Mouse (Mus musculus) heart, embryonic 14.5 days (tissue): Measurements from ENCODE around the gene Prr5l. TPM values are rescaled to one million over a fixed set of nuclear protein-coding genes. Genes with fewer than 3 reads are reported as not detected.

ENCODE experiments used
- ATAC-seq: fragments of 200-750 bp; cut with Nextera tagmentation; 2 replicates; pipeline ENCODE4 v1.8.0; 2017; ENCODE audit warnings: low read depth, moderate TSS enrichment; ENCODE audit not compliant: insufficient number of reproducible peaks, insufficient read depth, low FRiP score
- H3K27ac ChIP-seq, 2 experiments: fragments of 200-500 bp in 1 of 2; fragments of 300-500 bp in 1 of 2; sonication (generic) in 1 of 2; replicated peaks in 1 of 2; 2 replicates each; pipeline ENCODE4 v1.5.1; 2012 to 2014; ENCODE audit warnings: low read depth in 2 of 2, low read length in 2 of 2, control low read depth in 1 of 2, mild to moderate bottlenecking in 1 of 2, mixed read lengths in 1 of 2; ENCODE audit not compliant: control insufficient read depth in 1 of 2, insufficient read depth in 1 of 2
- H3K27me3 ChIP-seq: fragments of 300-500 bp; sonication (generic); 2 replicates; pipeline ENCODE4 v1.6.1; 2014; ENCODE audit warnings: mild to moderate bottlenecking, low read length, control low read depth; ENCODE audit not compliant: control insufficient read depth, insufficient read depth
- H3K36me3 ChIP-seq: fragments of 300-500 bp; sonication (generic); 2 replicates; pipeline ENCODE4 v1.6.1; 2014; ENCODE audit warnings: mild to moderate bottlenecking, control low read depth, low read length, mixed read lengths; ENCODE audit not compliant: control insufficient read depth, insufficient read depth
- H3K4me1 ChIP-seq, 2 experiments: fragments of 200-500 bp in 1 of 2; fragments of 300-500 bp in 1 of 2; sonication (generic) in 1 of 2; 2 replicates each; pipeline ENCODE4 v1.6.1; 2012 to 2014; ENCODE audit warnings: low read length in 2 of 2, control low read depth in 1 of 2, mixed read lengths in 1 of 2; ENCODE audit not compliant: control insufficient read depth in 2 of 2, insufficient read depth in 2 of 2
- H3K4me2 ChIP-seq: fragments of 300-500 bp; sonication (generic); 2 replicates; pipeline ENCODE4 v1.6.1; 2014; ENCODE audit warnings: mild to moderate bottlenecking, low read length
- H3K4me3 ChIP-seq, 2 experiments: fragments of 200-500 bp in 1 of 2; fragments of 300-500 bp in 1 of 2; sonication (generic) in 1 of 2; 2 replicates each; pipeline ENCODE4 v1.5.1; 2012 to 2014; ENCODE audit warnings: low read length in 2 of 2, mild to moderate bottlenecking in 2 of 2, control low read depth in 1 of 2, low read depth in 1 of 2, moderate library complexity in 1 of 2; ENCODE audit not compliant: control insufficient read depth in 1 of 2, insufficient read depth in 1 of 2
- H3K9ac ChIP-seq: fragments of 300-500 bp; sonication (generic); 2 replicates; pipeline ENCODE4 v1.6.1; 2014; ENCODE audit warnings: mild to moderate bottlenecking, low read length
- H3K9me3 ChIP-seq: fragments of 300-500 bp; sonication (generic); 2 replicates; pipeline ENCODE4 v1.6.1; 2016; ENCODE audit warnings: low read length, control low read depth; ENCODE audit not compliant: control insufficient read depth
- WGBS: fragments of 180-500 bp; shearing (Covaris S2); extraction: QIAGEN DNeasy Blood & Tissue Kit; methylation state at CpG from one replicate; pipeline ENCODE4 v1.1.7; 2014; 5-methylcytosine and 5-hydroxymethylcytosine counted together
- polyA plus RNA-seq: library from polyadenylated mRNA; unstranded; fragments of >200 nt; fragmentation: Nextera tagmentation; extraction: Ambion mirVana; gene quantifications from 2 replicates; pipeline ENCODE4 v1.2.1, GENCODE M21; 2014

Gene Prr5l
- polyA plus RNA-seq, 1 experiment from 2014 or later = 7.2 TPM

DNA sequence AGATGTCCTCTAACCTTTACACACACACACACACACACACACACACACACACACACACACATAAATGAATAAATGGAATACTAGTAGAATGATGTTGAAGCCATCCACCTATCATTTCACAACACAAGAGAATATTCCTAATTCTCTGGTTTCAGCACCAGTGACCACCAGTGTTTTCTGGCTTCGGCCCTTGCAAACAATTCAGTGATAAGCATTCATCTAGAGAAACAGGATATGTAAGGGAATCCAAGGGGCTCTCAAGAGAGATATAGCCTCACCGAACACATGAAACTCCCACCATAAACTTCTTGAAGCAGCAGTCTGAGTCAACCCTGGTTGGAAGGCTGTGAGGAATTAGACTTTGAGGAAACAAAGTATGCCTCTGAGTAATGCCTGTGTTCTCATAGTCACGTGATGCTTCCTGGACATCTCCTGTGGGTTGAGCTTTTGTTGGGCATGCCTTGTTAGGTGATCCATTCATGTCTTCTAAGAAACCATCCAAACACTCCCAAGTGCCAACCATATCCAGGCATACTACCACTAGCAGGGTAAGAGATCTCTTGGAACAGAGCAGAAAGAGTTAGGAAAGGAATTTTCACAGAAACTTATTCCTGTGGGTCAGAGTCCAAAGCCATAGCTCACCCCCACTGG, 55.8 kb downstream of the Prr5l start:
- Histone ChIP-seq H3K27me3 (no peaks in the 10 kb centered on the region), H3K4me2 (no peak overlapping the region), H3K9me3 (no peaks in the 10 kb centered on the region), H3K27ac (no peak overlapping the region), H3K9ac (no peak overlapping the region), H3K4me3 (no peak overlapping the region), H3K4me1 (peaks cover 7 to 12% of the 10 kb centered on the region in 2 experiments), H3K36me3 (no peaks in the 10 kb centered on the region)
- 52% methylated on average over 3 of the region's 3 CpGs for WGBS
- no peak for ATAC-seq

DNA sequence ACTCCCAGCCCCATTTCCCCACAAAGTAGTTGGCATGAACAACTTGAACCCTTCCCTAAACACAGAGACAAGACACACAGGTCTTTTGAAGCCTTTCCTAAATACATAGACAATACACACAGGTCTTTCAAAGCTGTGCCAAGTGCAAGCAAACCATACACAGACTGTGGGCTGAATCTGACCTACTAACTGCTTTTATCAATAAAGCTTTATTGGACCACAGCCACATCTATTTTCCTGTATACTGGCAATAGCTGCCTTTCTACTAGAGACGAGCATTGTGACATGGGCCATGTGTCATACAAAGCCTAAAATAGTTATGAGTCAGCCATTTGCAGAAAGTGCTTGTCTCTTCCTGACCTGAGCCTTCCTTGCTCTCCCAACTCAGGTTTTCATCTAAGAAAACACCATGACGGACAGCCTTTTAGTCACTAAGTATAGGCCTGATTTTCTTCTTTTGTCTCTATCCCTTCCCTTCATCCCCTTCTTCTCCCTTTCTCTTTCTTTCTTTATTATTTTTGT, 56.6 kb downstream of the Prr5l start:
- no peaks in the 10 kb centered on the region for H3K36me3 ChIP-seq
- H3K4me3 ChIP-seq = no peak overlapping the region
- no peak overlapping the region for H3K27ac ChIP-seq
- H3K4me1 ChIP-seq = peaks cover 7 to 12% of the 10 kb centered on the region in 2 experiments
- no peak overlapping the region for H3K9ac ChIP-seq
- H3K4me2 ChIP-seq = no peak overlapping the region
- H3K27me3 ChIP-seq = no peaks in the 10 kb centered on the region
- 43% methylated on average over 2 of the region's 2 CpGs for WGBS
- ATAC-seq = no peak
- no peaks in the 10 kb centered on the region for H3K9me3 ChIP-seq

GRCm38 (mm10) chr2:101825226-101826120, 57.4 kb downstream of the Prr5l start:
- no peak for ATAC-seq
- Histone ChIP-seq H3K27me3 (no peaks in the 10 kb centered on the region), H3K9ac (no peak overlapping the region), H3K4me2 (no peak overlapping the region), H3K4me3 (no peak overlapping the region), H3K27ac (no peak overlapping the region), H3K9me3 (no peaks in the 10 kb centered on the region), H3K36me3 (no peaks in the 10 kb centered on the region), H3K4me1 (peaks cover 7 to 9% of the 10 kb centered on the region in 2 experiments)
- WGBS = 73% methylated on average over 9 of the region's 9 CpGs

- H3K4me1 ChIP-seq = peaks cover 7 to 11% of the 10 kb centered on the region in 2 experiments
- H3K27ac ChIP-seq = no peak overlapping the region
- no peaks in the 10 kb centered on the region for H3K36me3 ChIP-seq
- 77% methylated on average over 3 of the region's 4 CpGs for WGBS
- no peak overlapping the region for H3K9ac ChIP-seq
- no peak overlapping the region for H3K4me2 ChIP-seq
- no peaks in the 10 kb centered on the region for H3K27me3 ChIP-seq
- no peaks in the 10 kb centered on the region for H3K9me3 ChIP-seq
- no peak for ATAC-seq
- H3K4me3 ChIP-seq = no peak overlapping the region
Measured at GRCm38 (mm10) chr2:101823821-101824220, 59.0 kb downstream of the Prr5l start.

DNA sequence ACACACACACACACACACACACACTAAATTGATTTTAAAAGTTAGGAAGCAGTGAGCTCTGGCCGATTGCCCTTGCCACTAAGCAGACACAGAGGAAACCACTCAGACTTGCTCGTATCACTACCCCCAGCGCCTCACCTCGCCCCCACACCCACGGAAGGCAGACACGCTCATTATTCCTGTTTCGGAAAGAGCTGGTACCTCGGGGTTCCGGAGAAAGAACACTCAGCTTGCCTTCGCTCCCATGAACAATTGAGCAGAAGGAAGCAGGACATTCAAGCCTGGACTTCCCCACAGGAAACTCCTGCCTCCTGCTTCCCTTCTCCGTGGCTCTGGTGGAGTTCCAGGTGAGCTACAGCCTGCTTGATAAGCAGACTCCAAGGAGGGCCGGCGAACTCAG, 60.0 kb downstream of the Prr5l start:
- Histone ChIP-seq H3K9ac (no peak overlapping the region), H3K4me3 (no peak overlapping the region), H3K27me3 (no peaks in the 10 kb centered on the region), H3K9me3 (no peaks in the 10 kb centered on the region), H3K36me3 (no peaks in the 10 kb centered on the region), H3K4me2 (peak overlapping the region; percentile 14; the same call in 1 of the 2 replicates), H3K4me1 (peaks cover 10 to 14% of the 10 kb centered on the region in 2 experiments), H3K27ac (peak overlapping the region in 1 of 2 experiments; percentile 42; a peak in 2 of 4 replicates)
- no peak for ATAC-seq
- WGBS = 61% methylated on average over 13 of the region's 13 CpGs

DNA sequence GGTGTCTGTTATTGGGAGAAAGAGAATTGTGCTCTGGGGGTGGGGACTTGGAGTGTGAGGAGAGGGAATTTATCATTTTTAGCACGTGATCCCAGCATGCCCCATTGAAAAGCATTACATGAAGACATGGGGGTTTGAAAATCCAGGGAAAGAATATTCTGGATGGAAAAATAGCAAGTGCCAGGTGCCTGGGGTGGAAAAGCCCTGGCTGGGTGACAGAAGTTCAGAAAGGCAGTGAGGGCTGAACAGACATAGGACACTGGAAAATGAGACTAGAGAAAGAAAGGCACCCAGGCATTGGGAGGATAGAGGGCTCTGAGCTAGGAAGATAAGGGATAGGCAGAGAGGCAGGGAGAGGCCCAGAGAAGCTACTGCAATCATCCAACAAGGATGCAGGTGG, 62.0 kb downstream of the Prr5l start:
- 81% methylated on average over 1 of the region's 1 CpGs for WGBS

DNA sequence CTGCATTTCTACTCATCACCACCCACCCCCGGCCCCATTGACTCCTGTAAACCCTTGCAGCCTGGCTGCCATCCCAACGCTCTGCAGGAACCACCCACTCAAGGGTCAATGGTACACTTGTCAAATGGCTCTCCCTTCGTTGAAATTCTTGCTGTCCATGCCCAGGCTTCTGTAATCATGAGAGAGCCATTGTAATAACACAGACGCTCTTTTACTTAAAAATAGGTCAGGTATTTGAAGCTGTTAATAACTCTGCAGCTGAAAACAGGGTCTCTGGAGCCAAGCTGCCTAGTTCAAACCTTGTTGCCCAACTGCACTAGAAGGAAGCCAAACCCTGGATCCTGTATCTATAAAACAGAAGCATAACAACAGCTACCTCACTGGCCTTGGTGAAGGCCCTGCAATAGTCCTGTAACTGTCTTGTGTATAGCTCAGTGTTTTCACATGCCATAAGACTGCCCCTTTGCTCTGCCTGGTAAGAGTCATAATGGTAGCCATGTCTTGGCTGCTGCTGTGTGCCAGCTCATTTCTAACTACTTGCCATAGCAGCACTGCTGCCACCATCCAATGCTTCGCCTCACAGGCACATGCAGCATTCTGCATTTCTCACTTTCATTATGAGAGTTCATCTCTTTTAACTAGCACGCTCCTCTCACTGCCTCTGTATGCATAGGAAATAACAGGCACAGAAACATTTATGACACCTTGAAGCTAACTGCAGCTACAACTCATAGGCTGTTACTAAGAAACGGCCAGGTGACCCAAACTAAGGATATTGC, 63.7 kb downstream of the Prr5l start:
- WGBS = 53% methylated on average over 7 of the region's 7 CpGs
- H3K27me3 ChIP-seq = no peaks in the 10 kb centered on the region
- ATAC-seq = no peak
- H3K4me1 ChIP-seq = peaks cover 6 to 14% of the 10 kb centered on the region in 2 experiments
- H3K27ac ChIP-seq = no peak overlapping the region
- H3K9me3 ChIP-seq = no peaks in the 10 kb centered on the region
- H3K4me3 ChIP-seq = no peak overlapping the region
- H3K9ac ChIP-seq = no peak overlapping the region
- H3K4me2 ChIP-seq = no peak overlapping the region; the same call in 1 of the 2 replicates
- H3K36me3 ChIP-seq = no peaks in the 10 kb centered on the region

More for the DNA sequence above, 62.0 kb downstream of the Prr5l start:
- Histone ChIP-seq H3K27me3 (no peaks in the 10 kb centered on the region), H3K9me3 (no peaks in the 10 kb centered on the region), H3K4me1 (peaks cover 6 to 11% of the 10 kb centered on the region in 2 experiments), H3K4me2 (no peak overlapping the region), H3K36me3 (no peaks in the 10 kb centered on the region), H3K4me3 (no peak overlapping the region), H3K27ac (no peak overlapping the region), H3K9ac (no peak overlapping the region)
- no peak for ATAC-seq
